Mouse (Mus musculus): ENCODE data around the gene Ccl11. TPM values are rescaled to one million over a fixed set of nuclear protein-coding genes. Genes with fewer than 3 reads are reported as not detected.

The Ccl11 gene
- polyA plus RNA-seq (2012; rRNA removed) = 6.9 and 7.6 TPM in 2 replicates

- no peaks in the 10 kb centered on the region for H3K4me1 ChIP-seq (ENCODE audit: control insufficient read depth, insufficient read depth, low read length)
- H3K4me3 ChIP-seq (replicated peaks; ENCODE audit: extremely low read depth, low read depth, low read length) = no peak within 1 kb of the TSS
- WGBS = 65% methylated on average over 6 of the region's 6 CpGs
- DNase-seq = no peak
- TF ChIP-seq CTCF (IDR thresholded peaks at IDR 0.05; ENCODE audit: insufficient read depth, low read length) = no peak
- TF ChIP-seq POLR2A (IDR thresholded peaks at IDR 0.05; ENCODE audit: borderline replicate concordance, extremely low read depth, low read depth, low read length) = no peak
Observed at GRCm38 (mm10) chr11:82057646-82058045, at the start of gene Ccl11. Ccl11 (plus strand) TSS chr11:82057823.

GRCm38 (mm10) chr11:82010115-82010514 is 47.5 kb upstream of the Ccl11 start:
- no peaks in the 10 kb centered on the region for H3K4me1 ChIP-seq (ENCODE audit: control insufficient read depth, insufficient read depth, low read length)
- TF ChIP-seq POLR2A (IDR thresholded peaks at IDR 0.05; ENCODE audit: borderline replicate concordance, extremely low read depth, low read depth, low read length) (no peak), CTCF (IDR thresholded peaks at IDR 0.05; ENCODE audit: insufficient read depth, low read length) (no peak)
- no peak overlapping the region for H3K4me3 ChIP-seq (replicated peaks; ENCODE audit: extremely low read depth, low read depth, low read length)
- WGBS = 91% methylated on average over 3 of the region's 3 CpGs
- DNase-seq = no peak

GRCm38 (mm10) chr11:82011411-82012193 is 46.0 kb upstream of the Ccl11 start:
- Histone ChIP-seq H3K4me1 (ENCODE audit: control insufficient read depth, insufficient read depth, low read length) (no peaks in the 10 kb centered on the region), H3K4me3 (replicated peaks; ENCODE audit: extremely low read depth, low read depth, low read length) (no peak overlapping the region)
- TF ChIP-seq POLR2A (IDR thresholded peaks at IDR 0.05; ENCODE audit: borderline replicate concordance, extremely low read depth, low read depth, low read length) (no peak), CTCF (IDR thresholded peaks at IDR 0.05; ENCODE audit: insufficient read depth, low read length) (no peak)
- DNase-seq = no peak
- 49% methylated on average over 8 of the region's 8 CpGs for WGBS

GRCm38 (mm10) chr11:82013756-82014155 is 43.9 kb upstream of the Ccl11 start:
- WGBS = 30% methylated on average over 1 of the region's 1 CpGs
- no peak for TF ChIP-seq POLR2A (IDR thresholded peaks at IDR 0.05; ENCODE audit: borderline replicate concordance, extremely low read depth, low read depth, low read length)
- no peak for TF ChIP-seq CTCF (IDR thresholded peaks at IDR 0.05; ENCODE audit: insufficient read depth, low read length)
- DNase-seq = no peak
- Histone ChIP-seq H3K4me1 (ENCODE audit: control insufficient read depth, insufficient read depth, low read length) (no peaks in the 10 kb centered on the region), H3K4me3 (replicated peaks; ENCODE audit: extremely low read depth, low read depth, low read length) (no peak overlapping the region)

- WGBS = 46% methylated on average over 2 of the region's 2 CpGs
- Histone ChIP-seq H3K4me1 (ENCODE audit: control insufficient read depth, insufficient read depth, low read length) (no peaks in the 10 kb centered on the region), H3K4me3 (replicated peaks; ENCODE audit: extremely low read depth, low read depth, low read length) (no peak overlapping the region)
- DNase-seq = no peak
- no peak for TF ChIP-seq POLR2A (IDR thresholded peaks at IDR 0.05; ENCODE audit: borderline replicate concordance, extremely low read depth, low read depth, low read length)
- TF ChIP-seq CTCF (IDR thresholded peaks at IDR 0.05; ENCODE audit: insufficient read depth, low read length) = no peak
Observed at GRCm38 (mm10) chr11:82015066-82015465, 42.6 kb upstream of the Ccl11 start.

GRCm38 (mm10) chr11:82016181-82016780 is 41.3 kb upstream of the Ccl11 start:
- DNase-seq = no peak
- 67% methylated on average over 3 of the region's 3 CpGs for WGBS
- Histone ChIP-seq H3K4me3 (replicated peaks; ENCODE audit: extremely low read depth, low read depth, low read length) (no peak overlapping the region), H3K4me1 (ENCODE audit: control insufficient read depth, insufficient read depth, low read length) (no peaks in the 10 kb centered on the region)
- TF ChIP-seq POLR2A (IDR thresholded peaks at IDR 0.05; ENCODE audit: borderline replicate concordance, extremely low read depth, low read depth, low read length) (no peak), CTCF (IDR thresholded peaks at IDR 0.05; ENCODE audit: insufficient read depth, low read length) (no peak)

GRCm38 (mm10) chr11:82019389-82019788 is 38.2 kb upstream of the Ccl11 start:
- 47% methylated on average over 2 of the region's 2 CpGs for WGBS
- H3K4me1 ChIP-seq (ENCODE audit: control insufficient read depth, insufficient read depth, low read length) = no peaks in the 10 kb centered on the region
- no peak for TF ChIP-seq CTCF (IDR thresholded peaks at IDR 0.05; ENCODE audit: insufficient read depth, low read length)
- no peak for TF ChIP-seq POLR2A (IDR thresholded peaks at IDR 0.05; ENCODE audit: borderline replicate concordance, extremely low read depth, low read depth, low read length)
- DNase-seq = no peak
- no peak overlapping the region for H3K4me3 ChIP-seq (replicated peaks; ENCODE audit: extremely low read depth, low read depth, low read length)

- Histone ChIP-seq H3K4me1 (ENCODE audit: control insufficient read depth, insufficient read depth, low read length) (no peaks in the 10 kb centered on the region), H3K4me3 (replicated peaks; ENCODE audit: extremely low read depth, low read depth, low read length) (no peak overlapping the region)
- TF ChIP-seq CTCF (IDR thresholded peaks at IDR 0.05; ENCODE audit: insufficient read depth, low read length) = no peak
- no peak for TF ChIP-seq POLR2A (IDR thresholded peaks at IDR 0.05; ENCODE audit: borderline replicate concordance, extremely low read depth, low read depth, low read length)
- no peak for DNase-seq
Observed at GRCm38 (mm10) chr11:82019793-82020192, 37.8 kb upstream of the Ccl11 start.

GRCm38 (mm10) chr11:82021406-82021805 is 36.2 kb upstream of the Ccl11 start:
- Histone ChIP-seq H3K4me1 (ENCODE audit: control insufficient read depth, insufficient read depth, low read length) (no peaks in the 10 kb centered on the region), H3K4me3 (replicated peaks; ENCODE audit: extremely low read depth, low read depth, low read length) (no peak overlapping the region)
- 36% methylated on average over 3 of the region's 3 CpGs for WGBS
- no peak for TF ChIP-seq CTCF (IDR thresholded peaks at IDR 0.05; ENCODE audit: insufficient read depth, low read length)
- no peak for TF ChIP-seq POLR2A (IDR thresholded peaks at IDR 0.05; ENCODE audit: borderline replicate concordance, extremely low read depth, low read depth, low read length)
- no peak for DNase-seq

All from lung, adult 2 months (tissue).